Mouse (Mus musculus) CH12.LX (cell line): ENCODE data around the gene Sstr3.
A peak's percentile ranks its signal among the peaks of the same experiment; 100 is the strongest.

Experiments
- CTCF ChIP-seq, 2 experiments: IDR thresholded peaks in 1 of 2; conservative IDR thresholded peaks in 1 of 2; 2 replicates each; pipeline ENCODE4 v1.5.1; 2011 to 2012; ENCODE audit warnings: low read depth in 2 of 2, low read length in 2 of 2, improper control_type of control experiment in 1 of 2, inconsistent platforms in 1 of 2, mild to moderate bottlenecking in 1 of 2, moderate library complexity in 1 of 2
- E2F4 ChIP-seq: IDR thresholded peaks from 2 replicates; pipeline ENCODE4 v1.6.1; 2011; ENCODE audit warnings: low read depth, low read length, improper control_type of control experiment; ENCODE audit not compliant: insufficient replicate concordance
- EP300 ChIP-seq: IDR thresholded peaks from 2 replicates; pipeline ENCODE4 v1.6.1; 2011; ENCODE audit warnings: low read length, improper control_type of control experiment
- MAX ChIP-seq: IDR thresholded peaks from 2 replicates; pipeline ENCODE4 v1.6.1; 2011; ENCODE audit warnings: low read length, improper control_type of control experiment
- MAZ ChIP-seq: IDR thresholded peaks from 2 replicates; pipeline ENCODE4 v1.6.1; 2012; ENCODE audit warnings: low read depth, mild to moderate bottlenecking, inconsistent platforms, low read length, improper control_type of control experiment, moderate library complexity
- MEF2A ChIP-seq: IDR thresholded peaks from 2 replicates; pipeline ENCODE4 v1.6.1; 2014; ENCODE audit warnings: low read depth, mild to moderate bottlenecking, inconsistent platforms, low read length, improper control_type of control experiment, borderline replicate concordance
- MXI1 ChIP-seq: IDR thresholded peaks from 2 replicates; pipeline ENCODE4 v1.6.1; 2011; ENCODE audit warnings: mild to moderate bottlenecking, low read depth, low read length, improper control_type of control experiment
- POLR2A ChIP-seq: IDR thresholded peaks from 2 replicates; pipeline ENCODE4 v1.6.1; 2011; ENCODE audit warnings: low read depth, mild to moderate bottlenecking, improper control_type of control experiment, low read length
- RCOR1 ChIP-seq: conservative IDR thresholded peaks from 2 replicates; pipeline ENCODE4 v1.6.1; 2012; ENCODE audit warnings: low read depth, mild to moderate bottlenecking, inconsistent platforms, low read length, improper control_type of control experiment
- SIN3A ChIP-seq: IDR thresholded peaks from 2 replicates; pipeline ENCODE4 v1.6.1; 2012; ENCODE audit warnings: low read length, improper control_type of control experiment, inconsistent platforms
- TBP ChIP-seq: conservative IDR thresholded peaks from 2 replicates; pipeline ENCODE4 v1.6.1; 2011; ENCODE audit warnings: low read depth, low read length, improper control_type of control experiment
- TCF12 ChIP-seq: IDR thresholded peaks from 2 replicates; pipeline ENCODE4 v1.6.1; 2014; ENCODE audit warnings: low read depth, mild to moderate bottlenecking, inconsistent platforms, low read length, improper control_type of control experiment
- ZKSCAN1 ChIP-seq: IDR thresholded peaks from 2 replicates; pipeline ENCODE4 v1.6.1; 2012; ENCODE audit warnings: low read depth, inconsistent platforms, low read length, improper control_type of control experiment, borderline replicate concordance
- ZNF384 ChIP-seq: IDR thresholded peaks from 2 replicates; pipeline ENCODE4 v1.6.1; 2012; ENCODE audit warnings: low read depth, low read length, improper control_type of control experiment, inconsistent platforms

DNA sequence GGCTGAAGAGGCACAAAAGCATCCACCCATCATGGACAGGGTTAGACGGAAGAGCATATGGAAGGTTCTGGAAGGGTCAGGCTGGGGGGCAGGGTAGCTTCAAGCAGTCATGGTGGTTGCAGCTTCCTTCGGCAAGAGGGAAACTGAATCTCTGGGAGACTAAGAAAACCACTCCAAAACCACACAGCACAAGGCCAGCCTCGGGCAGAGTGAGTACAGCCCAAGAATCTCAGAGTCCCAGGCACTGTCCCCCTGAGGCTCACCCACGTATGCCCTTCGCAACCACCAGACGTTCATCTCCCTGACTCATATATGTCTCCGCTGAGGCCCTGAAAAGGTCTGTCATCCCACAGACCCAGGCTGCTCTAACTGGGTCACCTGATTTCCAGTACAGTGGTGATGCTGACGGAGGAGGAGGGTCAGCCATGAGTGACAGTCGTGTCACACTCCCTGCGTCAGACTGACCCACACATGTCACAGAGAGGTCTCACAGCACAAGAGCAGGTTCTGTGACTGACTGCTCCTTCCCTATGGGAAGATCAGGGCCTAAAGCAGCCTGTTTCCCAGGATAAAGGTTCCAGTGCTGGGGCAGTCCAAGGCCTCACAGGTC lies 51.0 kb downstream of the Sstr3 start:
- TF ChIP-seq EP300 = peak; percentile 41; the same call in 1 of the 2 replicates
- no peak for TF ChIP-seq RCOR1
- no peak for TF ChIP-seq E2F4
- TF ChIP-seq POLR2A = peak; percentile 48; the same call in 1 of the 2 replicates
- TF ChIP-seq MXI1 = peak; percentile 87
- TF ChIP-seq ZNF384 = no peak
- no peak for TF ChIP-seq CTCF (conservative IDR thresholded peaks at IDR 0.05 in 1 of 2, IDR thresholded peaks at IDR 0.05 in 1 of 2; ENCODE audit: low read depth in 2 of 2, low read length in 2 of 2)
- TF ChIP-seq TBP = peak; percentile 59; the same call in 1 of the 2 replicates
- TF ChIP-seq SIN3A = peak; percentile 80
- TF ChIP-seq MAZ = no peak
- TF ChIP-seq MAX = peak; percentile 61
- TF ChIP-seq MEF2A = no peak
- TF ChIP-seq TCF12 = peak; percentile 75; the same call in 1 of the 2 replicates
- no peak for TF ChIP-seq ZKSCAN1
